Mouse (Mus musculus) c-Kit-positive CD71-positive TER-119-negative erythroid progenitor cells, embryonic 14.5 days (primary cell): ENCODE data around the gene Piwil4.

Source experiments
- DNase-seq: peaks from one replicate; pipeline ENCODE4 v3.0.0-alpha.2; 2013; ENCODE audit warnings: low read depth

The Piwil4 gene

DNA sequence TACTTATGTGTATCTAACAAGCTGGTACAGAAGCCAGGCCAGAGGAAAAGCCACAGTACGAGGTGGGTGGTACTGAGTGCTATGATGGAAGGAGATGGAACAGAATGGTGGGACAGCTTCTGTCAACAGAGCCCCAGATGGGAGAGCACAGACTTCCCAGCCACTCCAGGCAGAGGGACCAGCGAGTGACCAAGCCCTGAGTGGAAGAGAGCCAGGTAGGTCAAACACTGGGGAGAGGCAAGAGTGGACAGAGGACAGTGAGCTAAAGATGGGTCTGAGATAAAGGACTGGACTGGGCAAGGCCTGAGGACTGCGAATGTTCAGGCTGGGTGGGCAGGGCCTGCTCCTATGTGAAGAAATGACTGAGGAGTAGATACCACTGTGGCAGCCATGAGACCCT lies 72.2 kb downstream of the Piwil4 start:
- DNase-seq, result no peak

DNA sequence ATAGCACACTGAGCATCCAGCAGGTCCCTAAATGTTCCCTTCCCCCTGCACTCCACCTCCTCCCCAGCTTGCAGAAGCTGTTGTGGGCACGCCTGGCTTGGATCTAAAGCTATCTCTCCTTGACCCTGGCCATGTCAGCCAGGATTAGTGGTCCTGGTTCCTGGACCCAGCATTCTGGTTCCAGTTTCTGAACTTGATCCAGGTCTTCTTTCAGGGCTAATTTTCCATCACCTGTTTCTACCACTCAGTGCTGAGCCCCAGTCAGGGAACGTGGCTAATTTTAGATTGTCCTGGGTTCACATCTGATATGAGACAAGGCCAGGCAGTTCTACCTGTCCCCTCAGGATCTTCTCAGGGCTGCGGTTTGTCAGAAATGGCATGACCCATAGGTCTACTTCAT lies 74.5 kb downstream of the Piwil4 start:
- DNase-seq, result no peak

GRCm38 (mm10) chr9:14663591-14663990 lies 76.9 kb downstream of the Piwil4 start:
- no peak for DNase-seq

GRCm38 (mm10) chr9:14662876-14663275 lies 77.7 kb downstream of the Piwil4 start:
- no peak for DNase-seq

GRCm38 (mm10) chr9:14662138-14662537 lies 78.4 kb downstream of the Piwil4 start:
- no peak for DNase-seq

GRCm38 (mm10) chr9:14657926-14658325 lies 82.6 kb downstream of the Piwil4 start:
- DNase-seq, result no peak

- peak; percentile 4 for DNase-seq
Observed at GRCm38 (mm10) chr9:14654010-14654409, 86.5 kb downstream of the Piwil4 start.

- no peak for DNase-seq
Observed at GRCm38 (mm10) chr9:14652761-14653160, 87.8 kb downstream of the Piwil4 start.

GRCm38 (mm10) chr9:14647849-14648248 lies 92.7 kb downstream of the Piwil4 start:
- no peak for DNase-seq

GRCm38 (mm10) chr9:14646641-14647040 lies 93.9 kb downstream of the Piwil4 start:
- DNase-seq, result no peak
